Mouse (Mus musculus) left cerebral cortex, adult 8-10 months (tissue): ENCODE measurements around the gene Abcc1. TPM values are rescaled to one million over a fixed set of nuclear protein-coding genes. Genes with fewer than 3 reads are reported as not detected.
A peak's percentile ranks its signal among the peaks of the same experiment; 100 is the strongest.

Experiments used
- DNase-seq, 2 experiments: peaks; one replicate each; pipeline ENCODE4 v3.0.0; 2022; ENCODE audit warnings: low spot score in 2 of 2
- total RNA-seq, 4 experiments: library from RNA; stranded (reverse); gene quantifications; 2 replicates each; pipeline ENCODE4 v1.2.4; 2022

Abcc1 gene
- total RNA-seq, 4 experiments from 2014 or later, result 16.2 to 19.0 (median 18.6) TPM

DNA sequence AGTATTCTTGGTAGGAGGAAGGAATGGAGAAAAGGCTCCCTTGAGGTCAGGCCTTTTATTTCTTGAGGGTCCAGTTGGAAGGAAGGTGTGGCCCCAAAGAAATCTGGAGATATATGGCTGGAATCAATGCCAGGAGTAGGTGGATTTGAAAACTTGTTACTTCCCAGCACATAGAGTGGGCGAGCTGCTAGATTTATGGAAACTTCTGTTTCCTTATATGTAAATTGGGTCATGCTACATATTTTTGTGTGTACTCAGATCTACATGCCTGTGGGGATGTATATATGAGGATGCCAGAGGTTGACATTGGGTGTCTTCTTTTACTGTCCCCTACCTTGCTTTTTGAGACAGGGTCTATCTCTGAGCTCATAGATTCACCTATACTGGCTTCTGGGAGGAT, 14.6 kb downstream of the Abcc1 start:
- no peak for DNase-seq

DNA sequence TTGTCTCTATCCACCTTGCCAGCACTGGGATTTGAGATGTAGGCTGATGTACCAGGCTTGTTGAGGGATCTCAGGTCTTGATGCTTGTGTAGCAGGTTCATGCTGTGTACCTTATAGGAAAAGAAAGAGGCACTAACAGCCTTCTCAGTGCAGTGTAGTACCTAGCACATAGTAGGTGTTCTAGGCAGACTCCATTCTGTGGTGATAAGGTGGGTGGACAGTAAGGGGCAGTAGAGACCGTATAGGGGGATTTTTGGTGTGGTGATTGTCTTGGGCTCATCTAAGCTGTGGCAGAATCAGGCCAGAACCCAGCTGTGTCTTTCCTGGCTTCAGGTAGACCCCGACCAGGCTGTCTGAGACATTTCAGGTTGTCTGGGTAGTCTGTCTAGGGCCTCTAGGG, 15.0 kb downstream of the Abcc1 start:
- DNase-seq, result no peak

DNA sequence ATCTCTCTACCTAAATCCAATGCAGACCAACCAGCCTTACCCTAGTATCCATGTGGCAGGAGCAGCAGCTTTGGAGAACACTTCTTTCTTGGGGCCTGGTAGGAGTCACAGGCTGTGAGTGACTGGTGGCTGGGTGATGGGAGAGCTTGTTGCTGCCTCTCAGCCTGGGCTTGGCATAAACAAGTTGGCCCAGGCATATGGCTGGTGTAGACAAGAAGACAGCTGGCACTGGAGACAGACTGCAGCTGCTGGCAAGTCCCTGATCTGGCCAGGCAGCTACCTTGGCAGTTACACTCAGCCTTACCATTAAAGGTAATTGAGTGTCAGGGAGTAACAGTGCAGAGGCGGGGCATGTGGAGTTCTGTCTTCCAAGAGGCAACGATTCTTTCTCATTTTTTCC, 16.0 kb downstream of the Abcc1 start:
- peak in 1 of 2 experiments; percentile 78 for DNase-seq

DNA sequence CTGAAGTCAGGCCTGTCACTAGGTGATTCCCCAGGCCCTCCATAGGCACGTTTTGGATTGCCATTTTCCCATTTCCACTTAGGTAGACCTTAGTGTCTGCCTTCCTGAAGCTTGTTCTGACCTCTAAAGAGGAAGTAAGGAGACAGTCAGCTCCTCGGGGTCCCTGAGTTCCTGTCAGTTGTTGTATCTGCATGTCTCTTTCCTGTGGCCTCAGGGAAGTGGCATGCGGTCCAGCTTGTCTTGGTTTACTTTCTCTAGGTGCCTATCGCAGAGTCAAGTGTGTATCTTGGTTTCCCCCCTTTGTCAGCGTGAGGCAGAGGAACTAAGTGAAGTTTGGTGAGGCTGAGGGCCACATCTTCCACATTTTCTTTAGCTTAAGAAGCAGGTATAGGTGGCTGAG, 17.3 kb downstream of the Abcc1 start:
- DNase-seq, result no peak

DNA sequence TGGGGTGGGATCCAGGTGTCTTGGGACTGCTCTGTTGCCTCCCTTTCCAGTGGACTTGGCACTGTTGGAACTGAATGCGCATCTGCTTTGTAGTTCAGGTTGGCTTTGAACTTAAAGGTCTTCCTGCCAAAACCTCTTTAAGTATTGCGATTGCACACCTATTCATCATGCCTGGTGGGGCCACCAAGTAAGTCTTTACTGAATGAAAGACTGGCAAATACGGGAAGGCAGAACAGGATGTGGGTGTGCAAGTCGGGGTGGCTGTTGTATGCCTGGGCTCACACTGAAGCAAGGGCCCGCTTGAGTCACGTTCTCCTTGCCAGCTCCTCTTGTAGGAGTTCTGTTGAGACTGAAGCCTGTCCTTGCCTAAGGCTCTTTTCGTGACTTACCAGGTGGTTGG, 18.5 kb downstream of the Abcc1 start:
- no peak for DNase-seq

DNA sequence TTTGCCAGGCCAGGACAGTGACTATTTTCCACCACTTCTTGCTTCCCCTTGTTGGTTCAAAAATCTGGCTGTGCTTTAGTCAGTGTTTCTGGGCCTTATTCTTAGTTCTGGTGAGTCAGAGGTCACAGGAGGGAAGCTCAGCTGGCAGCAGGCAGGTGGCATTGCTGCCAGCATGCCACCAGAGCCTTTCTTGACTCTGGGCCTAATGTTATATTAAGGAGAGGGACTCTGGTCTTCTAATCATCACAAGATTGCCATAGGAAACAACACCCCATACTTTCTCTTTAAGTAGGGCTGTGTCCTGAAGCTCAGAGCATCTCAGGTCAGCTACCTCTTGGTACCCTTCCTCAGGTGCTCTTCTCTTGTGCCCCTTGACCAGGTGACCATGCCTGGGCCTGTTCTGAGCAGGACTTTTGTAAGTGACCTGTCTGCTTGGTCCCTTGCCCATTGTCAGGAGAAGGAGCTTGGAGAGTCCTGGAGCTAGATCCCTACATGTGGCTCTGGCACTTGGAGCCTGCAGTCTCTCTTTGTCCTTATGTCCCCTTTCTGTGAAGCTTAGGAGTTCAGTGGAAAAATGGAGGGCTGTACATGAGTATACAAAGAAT, 19.8 kb downstream of the Abcc1 start:
- DNase-seq, result no peak

DNA sequence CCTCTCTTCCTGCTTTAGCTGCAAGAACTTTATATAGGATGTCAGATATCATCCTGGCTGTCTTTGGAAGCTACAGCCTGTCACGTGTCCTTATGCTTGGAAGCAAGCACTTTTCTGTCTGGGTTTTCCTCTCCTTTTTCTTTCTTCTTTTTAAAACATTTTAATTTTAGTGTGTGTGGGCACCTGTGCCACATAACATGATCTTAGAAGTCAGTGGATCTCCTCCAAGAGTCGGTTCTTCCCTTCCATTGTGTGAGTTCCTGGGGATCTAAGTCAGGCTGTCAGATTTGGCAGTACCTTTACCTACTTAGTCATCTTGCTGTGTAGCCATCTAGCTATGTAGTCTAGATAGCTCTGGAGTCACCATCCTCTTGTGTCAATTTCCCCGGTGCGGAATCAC, 37.9 kb downstream of the Abcc1 start:
- no peak for DNase-seq

DNA sequence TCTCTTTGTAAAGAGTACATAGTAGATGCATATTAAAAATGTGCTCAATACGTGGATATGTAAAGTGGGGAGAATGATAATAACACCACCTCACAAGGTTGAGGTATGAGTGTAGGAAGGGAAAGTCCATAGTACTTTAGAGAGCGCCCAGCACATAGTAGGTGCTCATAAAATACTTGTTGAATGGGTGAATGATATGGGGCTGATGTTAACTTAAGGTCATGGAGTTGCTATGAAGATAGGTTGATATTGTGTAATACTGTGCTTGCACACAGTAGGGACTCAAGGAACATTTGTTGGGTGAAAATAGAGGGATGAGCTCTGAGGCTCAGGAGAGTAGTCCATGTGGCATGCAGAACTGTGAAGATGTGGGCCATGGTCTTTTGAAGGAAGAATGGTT, 42.1 kb downstream of the Abcc1 start:
- no peak for DNase-seq

DNA sequence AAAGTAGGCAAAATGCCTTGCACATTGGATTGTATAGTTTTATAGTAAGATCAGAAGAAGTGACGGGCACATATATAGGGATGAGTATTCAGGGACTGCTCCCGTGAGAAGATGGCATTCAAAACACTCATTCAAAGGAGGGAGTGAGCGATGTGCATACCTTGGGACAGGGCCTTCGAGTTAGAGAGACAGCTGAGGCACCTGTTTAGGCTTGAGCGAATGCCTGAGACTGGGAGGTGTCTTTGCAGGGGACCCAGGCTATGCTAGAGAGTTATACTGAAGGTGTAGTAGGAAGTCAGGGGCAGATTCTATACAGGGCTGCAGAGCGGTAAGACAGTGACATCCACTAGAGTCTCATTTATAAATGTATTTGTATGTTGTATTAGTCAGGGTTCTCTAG, 44.3 kb downstream of the Abcc1 start:
- no peak for DNase-seq

DNA sequence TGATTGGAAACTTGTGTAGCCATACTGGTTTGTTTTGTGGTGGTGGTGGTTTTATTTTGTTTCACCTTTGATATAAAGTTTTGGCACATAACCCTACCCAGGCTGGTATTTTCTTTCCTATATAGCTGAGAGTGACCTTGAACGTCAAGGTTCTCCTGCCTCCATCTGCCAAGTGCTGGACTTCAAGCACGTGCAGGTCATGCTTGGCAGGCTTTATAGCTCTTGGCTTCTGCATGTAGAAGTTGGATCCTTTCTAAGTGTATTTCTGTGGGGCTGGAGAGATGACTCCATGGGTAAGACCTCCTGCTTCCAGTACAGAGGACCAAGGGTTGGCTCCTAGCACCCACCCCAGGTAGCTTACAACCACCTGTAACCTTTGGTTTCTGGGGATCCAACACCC, 47.8 kb downstream of the Abcc1 start:
- no peak for DNase-seq

DNA sequence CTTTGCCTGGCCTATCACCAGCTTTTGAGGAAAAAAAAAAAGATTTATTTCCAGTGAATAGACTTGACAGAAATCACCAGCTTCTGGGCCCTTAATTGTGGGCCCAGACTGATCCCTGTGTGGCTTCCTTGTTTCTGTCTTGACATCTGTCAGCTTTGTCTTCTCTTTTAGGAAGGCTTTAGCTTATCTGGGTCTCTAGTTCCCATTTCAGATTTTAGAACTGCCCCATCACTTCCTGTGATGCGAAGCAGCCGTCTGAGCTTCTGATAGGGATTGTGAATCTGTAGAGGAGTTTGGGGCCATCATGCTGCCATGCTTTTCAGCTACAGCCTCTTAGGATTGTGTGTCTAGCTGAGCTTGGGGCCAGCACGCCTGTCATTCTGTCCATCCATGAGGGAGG, 48.4 kb downstream of the Abcc1 start:
- no peak for DNase-seq

DNA sequence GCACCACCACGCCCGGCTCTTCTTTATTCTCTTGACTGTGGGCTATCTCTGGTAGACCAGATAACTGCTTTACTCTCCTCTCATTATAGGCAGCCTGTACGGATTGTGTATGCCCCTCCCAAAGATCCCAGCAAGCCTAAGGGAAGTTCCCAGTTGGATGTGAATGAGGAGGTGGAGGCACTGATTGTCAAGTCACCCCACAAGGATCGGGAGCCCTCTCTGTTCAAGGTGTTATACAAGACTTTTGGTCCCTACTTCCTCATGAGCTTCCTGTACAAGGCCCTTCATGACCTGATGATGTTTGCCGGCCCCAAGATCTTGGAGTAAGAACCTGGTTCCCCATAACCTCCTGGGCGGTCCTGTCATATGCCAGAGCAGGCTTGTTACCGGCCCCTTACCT, 49.3 kb downstream of the Abcc1 start:
- DNase-seq, result no peak

DNA sequence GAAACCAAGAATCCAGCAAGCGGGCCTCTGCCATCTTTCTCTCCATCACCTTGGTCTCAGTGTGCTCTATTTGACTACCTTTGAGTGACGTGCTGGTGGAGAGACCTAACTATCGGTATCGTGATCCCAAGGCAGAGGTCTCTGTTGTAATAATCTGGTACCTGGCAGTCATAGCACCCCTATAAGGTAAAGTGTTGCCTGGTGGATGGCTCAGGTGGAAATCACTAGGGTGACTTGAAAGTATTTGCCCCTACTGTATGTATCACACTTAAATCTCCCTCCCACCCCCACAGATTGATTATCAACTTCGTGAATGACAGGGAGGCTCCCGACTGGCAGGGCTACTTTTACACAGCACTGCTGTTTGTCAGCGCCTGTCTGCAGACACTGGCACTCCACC, 49.8 kb downstream of the Abcc1 start:
- DNase-seq, result no peak

DNA sequence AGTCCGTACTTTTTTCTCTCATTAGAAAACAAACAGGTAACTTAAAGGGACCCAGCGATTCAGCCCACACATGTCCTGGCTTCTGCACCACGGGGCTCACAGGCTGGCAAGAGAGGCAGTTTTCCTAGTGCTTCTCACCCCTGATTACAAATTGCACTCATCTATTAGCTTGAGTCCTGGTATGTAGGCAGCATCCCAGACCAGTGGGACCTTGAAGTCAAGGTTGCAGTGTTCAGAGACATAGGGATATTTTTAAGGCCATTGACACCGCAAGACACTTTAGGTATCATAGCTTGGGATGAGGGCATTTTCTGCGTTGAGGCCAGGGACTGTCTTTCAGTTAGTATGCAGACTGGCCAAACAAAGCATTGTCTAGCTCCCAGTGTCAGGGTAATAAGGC, 51.2 kb downstream of the Abcc1 start:
- no peak for DNase-seq

DNA sequence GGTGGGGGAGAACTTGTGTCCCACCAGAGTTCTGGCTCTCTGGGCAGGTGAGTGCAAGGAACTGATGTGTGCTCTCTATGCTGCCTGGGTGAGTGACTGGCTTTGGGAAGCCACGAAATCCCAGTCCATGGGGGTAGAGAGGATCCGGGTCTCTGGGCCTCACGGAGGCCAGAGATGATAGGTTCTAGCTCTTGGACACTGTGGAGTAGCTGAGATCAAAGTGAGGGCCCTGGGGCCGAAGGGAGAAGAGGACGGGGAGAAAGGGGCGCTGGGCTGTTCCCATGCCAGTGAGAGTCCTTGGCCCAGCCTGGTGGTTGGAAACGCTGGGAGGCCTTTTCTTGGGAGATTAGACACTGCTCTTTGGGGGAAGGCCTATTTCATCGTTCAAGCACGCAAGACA, 53.8 kb downstream of the Abcc1 start:
- DNase-seq, result no peak

DNA sequence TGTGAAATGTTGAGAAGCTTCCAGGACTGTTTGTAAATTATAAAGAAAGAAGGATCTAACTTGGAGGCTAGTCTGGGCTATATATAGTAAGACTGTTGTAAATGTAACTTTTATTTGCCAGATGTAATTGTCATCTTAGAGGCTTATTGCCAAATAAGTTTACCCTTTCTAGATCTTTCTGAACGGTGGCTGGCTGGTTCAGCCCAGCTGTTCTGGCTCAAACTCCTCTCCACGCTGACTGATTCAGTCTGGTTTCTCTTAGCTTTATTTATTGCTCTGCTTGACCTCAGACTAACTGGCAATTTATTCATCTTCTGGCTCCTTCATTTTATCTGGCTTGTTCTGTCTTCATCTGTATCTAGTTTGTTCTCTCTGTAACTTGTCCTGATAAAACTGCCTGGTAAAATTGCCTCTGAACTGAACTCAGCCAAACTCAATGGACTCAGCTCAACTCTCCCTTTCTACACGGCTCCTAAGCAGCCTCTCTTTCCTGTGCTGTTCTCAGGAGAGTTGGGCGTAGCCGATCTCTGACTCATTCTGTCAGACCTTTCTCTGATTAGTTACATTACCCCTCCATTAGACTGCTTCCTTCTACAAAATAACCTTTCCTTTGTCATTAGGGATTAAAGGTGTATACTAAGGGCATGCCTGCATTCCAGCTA, 55.7 kb downstream of the Abcc1 start:
- no peak for DNase-seq

DNA sequence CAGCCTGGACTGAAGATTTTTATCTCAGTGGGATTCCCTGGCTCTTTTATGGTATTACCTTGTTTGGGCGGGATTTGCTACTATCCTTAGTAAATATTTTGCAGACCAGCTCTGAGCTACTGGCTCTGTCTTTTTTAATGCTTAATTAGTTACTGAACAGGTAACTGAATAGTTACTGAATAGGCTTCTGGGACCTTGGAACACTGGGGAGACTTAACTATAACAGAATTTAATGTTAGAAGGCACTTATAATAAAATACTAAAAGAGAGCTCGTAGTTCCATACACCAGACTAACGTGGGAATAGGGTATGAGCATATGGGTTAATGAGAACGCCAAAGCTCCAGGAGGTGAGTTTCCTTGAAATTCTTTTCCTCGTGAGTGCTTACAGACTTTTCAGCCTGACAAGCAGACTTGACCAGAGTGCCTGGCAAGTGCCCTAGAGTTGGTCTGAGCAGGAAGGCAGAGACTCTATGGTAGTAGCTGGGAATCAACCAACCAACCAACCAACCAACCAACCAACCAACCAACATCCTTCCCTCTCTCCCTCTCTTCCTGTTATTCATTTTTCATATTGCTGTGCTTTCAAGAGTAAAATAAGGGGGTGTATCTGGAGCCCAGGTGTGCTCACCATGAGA, 59.3 kb downstream of the Abcc1 start:
- no peak for DNase-seq

DNA sequence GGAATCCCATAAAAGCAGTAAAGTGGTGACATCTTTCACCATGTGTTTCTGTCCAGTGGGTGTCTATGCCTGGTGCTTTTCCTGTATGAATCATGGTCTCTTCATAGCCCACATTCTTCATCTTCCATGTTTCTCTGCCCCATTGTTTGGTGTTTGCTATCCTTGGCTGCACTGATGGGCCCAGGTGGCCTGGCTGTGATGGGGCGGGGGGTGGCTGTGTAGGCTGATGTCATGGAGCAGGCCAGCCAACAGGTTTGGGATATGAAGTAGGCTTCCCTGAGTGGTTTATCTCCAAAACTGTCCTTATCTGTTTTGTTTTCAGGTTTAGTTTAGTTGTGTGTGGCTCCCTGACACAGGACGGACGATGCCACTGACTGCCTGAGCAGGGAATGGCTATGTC, 60.7 kb downstream of the Abcc1 start:
- DNase-seq, result no peak

DNA sequence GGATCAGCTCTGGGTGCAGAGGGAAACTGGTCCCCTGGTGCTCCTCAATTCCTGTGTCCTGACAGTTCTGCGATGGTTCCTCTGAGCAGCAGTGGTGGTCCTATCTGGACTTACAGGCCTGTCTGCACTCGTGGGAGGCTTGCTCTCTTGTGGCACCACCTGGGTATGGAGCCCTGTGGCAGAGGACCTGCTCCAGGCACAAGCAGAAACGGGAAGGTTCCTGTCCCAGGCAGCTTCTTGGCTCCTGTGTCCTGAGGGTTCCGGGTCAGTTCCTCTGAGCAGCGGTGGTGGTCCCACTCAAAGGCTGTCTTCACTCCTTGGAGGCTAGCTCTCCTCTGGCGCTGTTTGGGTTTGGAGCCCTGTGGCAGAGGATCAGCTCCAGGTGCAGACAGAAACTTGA, 68.0 kb downstream of the Abcc1 start:
- DNase-seq, result no peak

DNA sequence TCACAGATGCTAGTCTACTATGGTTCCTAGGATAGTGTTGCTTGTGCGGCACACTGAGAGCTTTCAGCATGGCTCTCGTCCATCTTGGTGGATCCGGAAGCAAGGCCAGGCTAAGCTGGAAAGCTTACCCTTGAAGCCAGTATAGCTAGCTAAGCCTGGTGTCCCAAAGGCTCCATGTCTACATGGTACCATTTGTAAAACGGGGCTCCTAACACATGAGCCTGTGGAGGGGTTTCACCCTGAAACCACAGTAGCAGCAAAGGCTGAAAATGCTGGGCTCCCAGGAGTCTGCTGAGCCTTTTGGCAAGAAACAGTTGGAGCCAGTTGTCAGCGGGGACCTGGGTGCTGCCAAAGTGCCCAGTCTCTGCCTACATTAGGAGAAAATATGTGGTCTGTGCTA, 71.6 kb downstream of the Abcc1 start:
- no peak for DNase-seq

DNA sequence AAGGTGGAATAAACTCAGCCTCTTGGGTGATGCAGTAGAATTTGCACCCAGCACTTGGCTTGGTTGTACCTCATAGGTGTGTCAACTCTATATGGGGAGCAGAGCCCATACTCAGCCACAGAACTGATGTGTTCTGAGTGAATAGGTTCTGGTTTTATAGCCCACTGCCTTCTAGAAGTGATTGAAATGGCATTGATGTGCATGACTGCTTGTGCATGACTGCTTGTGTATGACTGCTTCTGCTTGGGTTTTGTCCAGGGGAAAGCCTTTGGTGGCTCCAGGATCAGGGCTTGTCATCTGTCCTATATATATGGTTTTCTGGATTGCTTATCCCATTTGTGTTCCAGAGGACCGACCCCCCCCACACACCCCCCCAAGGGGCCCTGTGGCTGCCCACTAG, 74.2 kb downstream of the Abcc1 start:
- DNase-seq, result no peak

DNA sequence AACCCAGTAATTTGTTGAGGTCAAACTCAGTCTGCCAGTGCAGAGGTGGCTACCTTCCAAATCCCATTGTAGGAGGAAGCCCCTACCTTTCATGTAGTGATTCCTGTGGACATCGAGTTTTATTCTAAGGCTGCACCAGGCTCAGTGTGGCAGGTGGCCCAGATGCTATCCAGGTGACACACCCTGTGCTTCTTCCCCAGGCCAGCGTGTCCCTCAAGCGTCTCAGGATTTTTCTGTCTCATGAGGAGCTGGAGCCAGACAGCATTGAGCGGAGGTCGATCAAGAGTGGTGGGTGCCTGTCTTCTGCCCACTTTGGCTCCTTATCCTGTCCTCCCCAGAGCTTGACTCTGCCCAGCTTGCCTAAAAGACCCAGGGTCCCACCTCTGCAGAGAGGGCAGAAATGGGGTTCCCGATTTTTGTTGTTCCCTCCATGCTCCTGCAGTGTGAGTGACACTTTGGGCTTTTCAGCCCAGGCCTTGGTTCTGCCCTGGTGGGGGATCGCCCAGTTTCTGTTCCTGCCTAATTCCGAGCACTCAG, 76.2 kb downstream of the Abcc1 start:
- DNase-seq, result no peak

DNA sequence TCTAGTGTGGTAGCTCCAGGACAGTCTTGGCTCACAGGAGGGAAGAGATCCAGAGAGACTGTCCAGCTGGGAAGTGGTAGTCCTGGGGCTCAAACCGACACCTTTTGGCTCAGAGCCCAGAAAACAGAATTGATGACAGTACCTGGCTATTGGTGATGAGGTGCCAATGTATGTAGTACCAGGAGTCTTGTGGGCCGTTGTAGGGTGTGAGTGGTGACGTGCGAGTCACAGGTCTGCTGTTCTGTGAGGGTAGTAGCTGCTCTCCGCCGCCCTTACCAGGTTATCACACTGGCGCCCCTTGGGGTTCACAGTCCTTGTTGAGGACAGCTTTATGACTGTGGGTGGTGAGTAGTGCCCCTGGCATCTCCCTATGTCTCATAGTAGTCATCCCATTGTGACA, 77.2 kb downstream of the Abcc1 start:
- no peak for DNase-seq
